Mouse (Mus musculus) heart, postnatal 0 days (tissue): Measurements from ENCODE around the gene Lrrc4.

Experiments used
- CTCF ChIP-seq: IDR thresholded peaks from 2 replicates; pipeline ENCODE4 v1.5.1; 2016; ENCODE audit warnings: antibody characterized with exemption, control low read depth, low read depth
- EP300 ChIP-seq: IDR thresholded peaks from 2 replicates; pipeline ENCODE4 v1.6.1; 2016; ENCODE audit warnings: antibody characterized with exemption, low read depth

DNA sequence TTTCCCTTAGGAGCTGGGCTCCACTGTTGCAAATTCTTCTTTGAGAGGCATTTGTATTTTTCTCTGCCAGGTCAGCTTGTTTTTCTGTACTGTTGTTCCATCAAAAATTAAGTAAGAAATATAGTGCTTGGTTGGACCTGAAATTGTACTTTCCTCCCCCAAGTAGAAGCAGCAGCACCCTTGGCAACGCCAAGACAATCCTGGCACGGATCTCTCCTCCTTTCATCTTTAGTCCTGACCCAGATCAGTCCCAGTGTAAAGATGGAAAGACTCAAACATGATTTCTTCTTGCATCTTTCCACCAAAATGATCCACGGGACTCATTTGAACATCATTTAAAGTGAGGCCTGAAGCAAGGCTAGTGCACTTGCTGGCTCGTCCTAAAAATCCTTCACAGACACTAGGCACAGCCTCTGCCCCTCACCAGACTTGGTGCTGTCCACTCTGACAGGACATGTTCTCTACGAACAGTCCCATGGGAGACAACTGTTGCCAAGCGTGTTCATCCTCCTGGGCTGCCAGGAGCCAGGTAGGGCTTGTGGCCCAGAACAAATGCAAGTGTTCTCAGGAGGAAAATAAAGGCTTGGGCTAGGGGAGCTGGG lies 27.8 kb downstream of the Lrrc4 start:
- TF ChIP-seq CTCF (no peak), EP300 (no peak)
